Mouse (Mus musculus) thymus, postnatal 4 days (tissue): Measurements from ENCODE around the gene Rint1.
A peak's percentile ranks its signal among the peaks of the same experiment; 100 is the strongest.

ENCODE experiments used
- DNase-seq: peaks from one replicate; pipeline ENCODE4 v3.0.0; 2021

The Rint1 gene

DNA sequence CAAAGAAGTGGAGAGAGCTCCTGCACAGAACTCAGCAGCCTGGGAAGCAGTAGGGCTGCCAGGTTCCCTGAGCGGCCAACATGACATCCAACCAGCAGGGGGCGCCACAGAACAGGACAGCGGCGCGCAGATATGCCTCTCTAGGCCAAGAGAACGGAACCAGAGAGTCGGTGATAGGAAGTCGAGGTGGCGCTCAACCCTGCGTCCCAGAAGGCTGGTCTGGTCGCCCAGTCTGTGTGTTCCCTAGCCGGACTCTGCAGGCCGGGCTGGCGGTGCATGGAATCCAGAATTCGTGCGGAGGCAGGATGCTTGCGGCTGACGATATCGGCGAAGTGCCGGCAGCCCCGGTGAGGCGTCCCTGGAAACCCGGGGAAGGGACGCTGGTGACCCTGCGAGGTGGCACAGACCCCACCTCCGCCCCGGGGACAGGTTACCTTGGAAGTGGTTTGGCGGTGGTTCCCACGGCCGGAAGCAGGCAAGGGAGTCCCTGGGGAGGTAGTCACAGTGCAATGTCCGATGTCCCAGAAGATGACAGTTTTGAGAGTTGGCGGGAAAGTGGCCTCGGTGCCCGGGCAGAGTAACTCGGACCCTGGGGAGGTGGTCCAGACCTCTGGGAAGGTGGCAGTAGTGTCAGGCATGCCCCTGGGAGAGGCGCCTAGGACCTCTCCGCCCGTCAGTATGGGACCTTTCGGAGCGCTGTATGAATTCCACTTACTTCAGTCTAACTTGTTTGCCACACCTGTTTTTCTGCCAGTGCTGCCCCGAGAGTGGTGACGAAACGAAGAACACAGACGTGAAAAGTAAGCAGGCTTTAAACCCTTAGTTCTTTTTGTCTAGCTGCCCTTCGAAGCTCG, at the start of gene Rint1:
Rint1 (plus strand) TSS at position 176 of the 854 bp plus-strand sequence.
- DNase-seq = peak; percentile 99

DNA sequence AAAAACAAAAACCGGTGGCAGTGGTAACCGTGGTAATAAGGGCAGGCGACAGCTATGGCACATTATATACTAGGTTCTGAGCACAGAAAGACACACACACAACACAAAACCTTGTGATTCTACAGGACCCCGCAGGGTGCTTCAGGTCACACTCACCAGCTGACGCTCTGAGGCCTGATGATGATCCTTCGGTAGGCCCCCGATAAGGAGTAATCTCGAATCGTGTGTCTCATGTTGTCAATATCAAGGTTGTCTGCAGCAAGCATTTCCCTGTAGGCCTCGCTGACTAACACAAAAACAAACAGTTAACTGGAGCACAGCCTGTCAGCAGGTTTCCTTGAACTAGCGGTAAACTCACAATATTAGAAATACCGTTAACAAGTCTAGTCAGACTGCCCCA, 44.2 kb upstream of the Rint1 start:
- no peak for DNase-seq

DNA sequence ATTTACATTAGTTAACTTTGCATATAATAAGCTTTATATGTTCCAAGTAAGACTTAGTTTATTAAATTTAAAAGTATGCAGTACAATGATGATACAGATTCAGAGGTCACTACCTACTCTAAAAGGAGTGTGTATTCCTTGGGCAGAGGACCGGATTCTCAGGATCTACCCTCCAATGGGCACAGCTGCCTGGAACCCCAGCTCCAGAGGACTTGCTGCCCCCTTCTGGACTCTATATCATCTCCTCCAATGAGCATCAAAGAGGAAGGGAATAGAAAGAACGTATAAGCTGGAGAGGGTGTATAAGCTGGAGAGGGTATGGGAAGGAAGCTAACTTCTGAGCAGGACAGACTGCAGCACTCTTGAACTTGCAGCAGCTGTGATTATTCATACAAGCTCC, 37.6 kb upstream of the Rint1 start:
- no peak for DNase-seq

DNA sequence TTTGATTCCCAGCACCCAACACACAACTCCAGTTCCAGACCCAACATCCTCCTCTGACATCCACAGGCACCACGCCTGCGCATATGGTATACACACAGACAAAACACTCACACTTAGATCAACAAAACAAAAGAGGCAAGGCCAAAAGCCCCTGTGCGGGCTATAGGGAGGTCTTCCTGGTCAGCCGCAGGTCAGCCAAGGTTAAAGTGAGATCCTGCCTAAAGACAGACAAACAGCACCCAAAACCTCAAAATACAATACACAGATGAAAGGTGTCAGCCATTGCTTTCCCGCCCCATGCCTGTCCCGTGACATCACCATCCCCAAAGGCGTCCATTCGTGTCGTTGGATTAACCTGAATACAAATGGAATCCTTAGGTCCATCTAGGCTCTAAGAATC, 31.9 kb upstream of the Rint1 start:
- DNase-seq = no peak

DNA sequence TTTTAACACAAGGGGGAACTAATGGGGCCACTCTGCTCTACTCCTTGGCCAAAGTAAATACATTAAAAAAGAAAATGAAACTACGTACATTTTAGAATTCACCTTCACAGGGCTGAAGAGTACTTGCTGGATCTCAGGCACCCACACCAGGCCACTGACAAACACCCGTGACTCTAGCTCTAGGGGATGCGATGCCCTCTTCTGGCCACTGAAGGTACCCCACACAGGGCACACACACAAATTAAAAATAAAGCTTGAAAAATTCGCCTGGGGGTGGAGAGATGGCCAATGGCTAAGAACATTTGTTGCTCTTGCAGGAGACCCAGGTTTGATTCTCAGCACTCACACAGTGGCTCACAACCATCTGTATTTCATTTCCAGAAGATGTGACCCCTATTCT, 31.1 kb upstream of the Rint1 start:
- DNase-seq = peak; percentile 18

DNA sequence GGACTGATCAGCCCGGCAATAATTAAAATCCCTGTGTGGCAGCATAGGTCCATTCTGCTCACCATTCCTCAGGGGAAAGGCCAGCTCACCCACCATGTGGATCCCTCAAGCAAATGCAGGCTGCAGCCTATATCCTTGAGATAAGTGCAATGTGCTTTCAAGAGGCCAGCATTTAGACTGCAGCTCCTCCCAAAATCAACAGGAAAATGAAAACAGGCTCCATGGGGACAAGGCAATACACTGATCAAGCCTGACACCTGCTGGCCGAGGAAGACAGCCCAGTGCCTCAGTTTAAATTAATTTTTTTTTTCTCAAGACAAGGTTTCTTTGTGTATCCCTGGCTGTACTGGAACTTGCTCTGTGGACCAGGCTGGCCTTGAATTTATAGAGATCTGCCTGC, 28.9 kb upstream of the Rint1 start:
- DNase-seq = peak; percentile 62

DNA sequence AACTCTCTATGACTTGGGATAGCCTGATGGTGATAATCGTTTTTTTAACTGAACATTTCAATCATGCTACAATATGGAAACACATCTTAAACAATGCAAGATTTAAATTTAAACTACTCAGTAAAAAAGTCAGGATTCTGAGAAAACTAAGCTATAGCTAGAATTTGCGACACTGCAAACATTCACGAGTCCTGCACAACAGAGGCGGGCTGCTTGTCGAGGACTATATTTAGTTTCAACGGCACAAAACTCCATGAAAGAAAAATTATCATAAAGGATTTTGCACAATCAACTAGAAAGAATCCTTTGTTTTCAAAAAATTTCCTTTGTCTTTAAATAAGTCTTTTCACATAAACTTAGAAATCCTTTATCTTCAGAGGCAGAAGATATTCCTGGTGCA, 25.0 kb upstream of the Rint1 start:
- no peak for DNase-seq

DNA sequence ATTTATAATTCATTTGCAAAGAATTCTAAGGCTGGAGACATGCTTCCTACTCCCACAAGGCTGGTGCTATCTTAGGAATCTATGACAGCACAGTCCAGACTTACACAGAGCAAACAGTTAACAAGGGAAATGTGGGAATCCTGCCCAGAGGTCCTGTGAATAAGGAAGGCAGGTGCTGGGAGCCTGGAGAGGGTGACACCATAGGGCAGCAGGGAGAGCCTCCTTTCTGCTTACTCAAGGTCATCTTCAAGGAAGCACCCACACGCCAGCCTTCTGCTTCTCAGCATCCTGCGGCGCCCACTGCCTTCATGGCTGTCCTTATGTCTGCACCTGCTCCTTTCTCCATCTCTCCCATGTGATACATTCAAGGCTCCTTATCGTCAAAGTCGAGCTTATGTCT, 23.0 kb upstream of the Rint1 start:
- DNase-seq = no peak

DNA sequence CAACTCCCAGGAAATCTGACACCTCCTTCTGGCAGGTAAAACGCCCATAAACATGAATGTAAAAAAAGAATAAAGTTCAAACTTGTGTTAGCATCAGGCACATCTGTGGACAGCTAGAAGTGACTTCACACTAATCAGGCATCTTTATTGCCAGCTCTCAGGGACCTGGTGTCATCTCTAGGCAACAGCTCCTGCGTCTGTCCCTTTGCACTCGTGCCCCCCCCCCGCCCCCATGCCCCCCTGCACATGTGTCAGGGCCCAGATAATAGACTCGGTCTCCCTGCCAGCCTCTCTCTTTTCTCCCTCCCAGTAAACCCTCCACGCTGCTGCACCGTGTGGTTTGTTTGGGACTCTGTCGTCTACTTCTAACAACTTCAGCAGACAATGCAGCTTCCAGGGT, 16.4 kb upstream of the Rint1 start:
- no peak for DNase-seq

DNA sequence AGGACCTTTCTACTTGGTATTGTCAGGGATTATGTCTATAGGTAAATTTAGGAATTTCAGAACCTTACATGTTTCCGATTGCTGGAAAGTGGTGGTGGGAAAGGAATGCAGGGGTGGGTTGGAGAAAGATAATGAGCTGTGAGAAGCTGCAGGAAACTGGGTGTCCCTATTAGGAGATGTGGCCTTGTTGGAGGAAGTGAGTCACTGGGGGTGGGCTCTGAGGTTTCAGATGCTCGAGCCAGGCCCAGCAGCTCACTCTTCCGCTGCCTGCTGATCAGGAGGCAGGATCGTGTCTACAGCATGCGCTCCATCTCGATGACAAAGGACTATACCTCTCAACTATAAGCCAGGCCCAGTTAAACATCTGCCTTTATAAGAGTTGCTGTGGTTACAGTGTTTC, 13.3 kb upstream of the Rint1 start:
- DNase-seq = no peak

DNA sequence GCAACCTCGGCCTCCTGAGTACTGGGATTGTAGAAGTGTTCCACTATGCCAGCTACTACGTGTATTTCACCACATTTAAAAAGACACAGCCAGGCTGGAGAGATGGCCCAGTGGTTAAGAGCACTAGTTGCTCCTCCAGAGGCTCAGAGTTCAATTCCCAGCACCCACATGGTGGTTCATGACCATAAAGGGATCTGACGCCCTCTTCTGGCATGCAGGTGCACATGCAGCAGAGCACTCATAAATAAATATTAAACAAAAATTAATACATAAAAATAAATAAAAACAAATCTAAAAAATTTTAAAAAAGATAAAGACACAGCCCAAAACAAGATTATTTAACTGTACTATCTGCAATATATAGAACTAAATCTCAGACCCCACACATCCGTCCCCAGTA, 7.0 kb upstream of the Rint1 start:
- DNase-seq = no peak

DNA sequence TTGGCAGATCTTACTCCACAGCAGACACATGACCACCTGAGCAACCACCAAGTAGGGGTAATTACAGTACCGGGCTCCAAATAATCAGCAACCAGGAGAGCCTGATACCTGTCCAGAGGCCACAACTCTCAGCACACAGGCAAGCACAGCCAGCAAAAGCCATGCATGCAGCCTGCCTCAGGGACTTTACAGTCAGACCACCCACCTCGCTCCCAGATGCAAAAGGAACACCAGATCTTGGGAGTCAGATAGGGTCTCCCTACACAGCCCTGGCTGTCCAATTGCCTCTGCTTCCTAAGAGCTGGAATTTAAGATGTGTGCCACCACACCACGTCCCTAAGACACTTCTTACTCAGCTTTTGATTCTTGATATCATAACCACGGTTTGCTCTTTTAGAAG, 6.3 kb upstream of the Rint1 start:
- no peak for DNase-seq

DNA sequence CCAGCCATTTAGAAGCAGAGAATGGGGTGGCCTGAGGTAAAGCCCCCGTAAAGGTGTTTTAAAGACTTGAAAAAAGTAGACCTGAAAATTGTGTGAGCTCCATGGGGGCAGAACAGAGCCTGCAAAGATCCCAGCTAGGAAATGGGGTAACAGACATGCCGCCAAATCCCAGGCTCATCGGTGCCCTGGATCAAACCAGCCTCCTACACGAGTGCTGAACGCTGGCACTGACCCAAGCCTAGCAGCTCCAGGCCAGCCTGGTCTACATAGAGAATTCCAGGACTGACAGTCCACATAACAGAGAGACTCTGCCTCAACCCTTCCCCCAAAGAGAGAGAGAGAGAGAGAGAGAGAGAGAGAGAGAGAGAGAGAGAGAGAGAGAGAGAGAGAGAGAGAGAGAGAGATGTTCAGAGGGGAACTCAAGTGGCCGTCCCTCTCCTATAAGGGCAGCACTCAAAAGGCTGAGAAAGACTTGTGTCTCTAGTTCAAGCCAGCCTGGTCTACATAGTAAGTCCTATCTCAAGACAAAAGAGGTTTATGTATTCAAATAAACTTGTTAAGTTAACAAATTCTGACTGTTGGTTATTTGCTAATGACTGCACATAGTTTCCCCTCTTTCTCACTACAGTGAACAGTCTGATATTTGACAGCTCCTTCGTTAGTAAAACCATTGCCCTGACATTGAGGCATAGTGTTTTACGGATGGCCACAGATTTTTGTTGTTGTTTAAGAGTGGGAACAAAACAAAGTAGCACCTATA, 5.3 kb upstream of the Rint1 start:
- no peak for DNase-seq

DNA sequence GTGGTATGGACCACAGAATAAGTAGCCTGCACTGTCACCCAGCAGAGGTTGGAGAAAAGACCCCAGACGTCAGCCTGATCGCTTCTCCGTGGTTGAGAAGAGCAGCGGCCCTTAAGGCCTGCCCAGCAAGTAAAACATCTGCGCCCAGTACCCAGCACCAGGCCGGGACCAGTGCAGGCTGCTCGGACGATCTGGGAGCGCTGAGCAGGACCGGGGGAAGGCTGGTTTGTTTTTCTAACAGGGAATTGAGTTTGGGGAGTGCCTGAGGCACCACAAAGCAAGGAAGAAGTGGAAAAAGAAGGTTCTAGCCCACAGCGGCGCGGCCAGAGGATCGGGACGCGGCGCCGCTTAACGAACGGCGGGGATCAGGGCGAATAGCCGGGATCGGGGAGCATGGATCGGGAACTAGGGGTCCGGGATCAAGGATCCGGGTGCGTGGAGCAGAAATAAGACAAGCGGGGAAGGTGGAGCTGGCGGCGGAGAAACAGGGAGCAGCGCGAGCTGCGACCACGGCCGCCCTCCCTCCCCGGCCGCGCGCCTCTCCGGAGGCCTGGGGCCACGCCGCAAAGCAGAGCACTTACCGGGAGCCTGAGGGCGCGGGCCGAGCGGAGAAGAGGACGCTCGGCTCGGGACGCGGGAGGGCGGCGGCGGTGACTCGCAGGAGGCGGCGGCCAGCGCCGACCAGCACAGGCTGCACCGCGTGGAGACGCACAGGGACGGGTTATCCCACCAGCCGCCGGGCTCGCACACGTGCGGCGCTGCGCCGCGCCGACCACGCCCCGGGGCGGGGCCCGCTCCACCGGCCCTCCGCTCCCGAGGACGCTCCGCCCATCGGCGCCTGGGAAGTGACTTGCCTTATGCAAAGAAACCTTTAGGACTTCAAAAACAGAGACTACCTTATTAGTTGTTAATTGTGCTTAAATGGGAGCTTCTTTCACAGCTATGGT, 4.3 kb upstream of the Rint1 start, which contains the start of gene Pus7:
Pus7 (minus strand) TSS at position 781 of the 947 bp plus-strand sequence.
- DNase-seq = peak; percentile 90

DNA sequence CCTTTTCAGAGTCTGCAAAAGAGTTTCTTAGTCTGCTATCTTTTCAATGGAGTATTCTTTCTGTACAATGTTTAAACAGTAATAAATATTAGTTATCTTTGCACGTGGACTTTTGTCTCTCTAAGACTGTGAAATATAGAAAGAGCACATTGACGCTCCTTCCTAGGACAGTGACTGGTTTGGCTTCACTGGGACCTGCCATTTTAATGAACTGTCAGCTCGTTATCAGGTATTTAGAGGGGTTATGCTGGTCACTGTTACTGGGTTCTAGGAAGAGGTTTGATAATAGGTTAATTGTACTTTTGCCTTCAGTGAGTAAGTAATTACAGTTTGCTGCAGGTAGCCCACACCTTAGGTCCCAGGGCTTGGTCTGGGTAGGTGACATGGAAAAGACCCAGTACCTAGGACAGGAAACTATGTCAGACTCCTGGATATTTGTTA, 899 bp downstream of the Rint1 start:
- DNase-seq = no peak

DNA sequence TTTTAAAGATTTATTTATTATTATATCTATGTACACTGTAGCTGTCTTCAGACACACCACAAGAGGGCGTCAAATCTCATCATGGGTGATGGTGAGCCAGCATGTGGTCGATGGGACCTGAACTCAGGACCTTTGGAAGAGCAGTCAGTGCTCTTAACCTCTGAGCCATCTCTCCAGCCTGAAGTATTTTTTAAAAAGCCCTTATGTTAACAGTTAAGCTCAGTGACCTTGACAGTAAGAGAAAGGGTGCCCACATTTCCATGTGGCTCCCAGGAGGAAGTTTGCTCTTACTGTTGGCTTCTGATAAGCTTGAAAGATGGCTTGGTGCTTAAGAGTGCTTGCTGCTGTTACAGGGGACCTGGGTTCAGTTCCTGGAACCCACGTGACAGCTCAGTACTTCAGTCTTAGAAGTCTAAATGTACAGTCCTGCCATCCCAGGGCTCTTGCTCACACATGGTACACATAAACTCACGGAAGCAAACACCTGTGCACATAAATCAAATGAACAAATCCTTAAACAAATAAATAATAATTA, 1.6 kb downstream of the Rint1 start:
- no peak for DNase-seq

DNA sequence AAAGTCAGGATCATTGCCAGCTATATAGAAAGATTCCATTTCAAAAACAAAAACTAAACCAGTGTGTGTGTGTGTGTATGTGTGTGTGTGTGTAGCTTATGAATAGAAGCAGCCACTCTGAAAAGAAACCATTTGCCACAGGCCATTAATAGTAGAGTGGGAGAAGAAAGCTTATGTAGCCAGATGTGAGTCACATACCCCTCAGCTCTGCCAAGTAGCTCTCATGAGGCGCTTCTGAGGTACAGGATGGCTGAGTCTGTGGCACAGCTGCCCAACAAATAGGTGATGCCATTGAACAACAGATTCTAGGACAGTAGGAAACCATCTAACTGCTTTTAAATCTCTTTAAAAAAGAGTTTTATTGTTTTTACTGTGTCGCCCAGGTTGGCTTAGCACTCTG, 5.2 kb downstream of the Rint1 start:
- no peak for DNase-seq

DNA sequence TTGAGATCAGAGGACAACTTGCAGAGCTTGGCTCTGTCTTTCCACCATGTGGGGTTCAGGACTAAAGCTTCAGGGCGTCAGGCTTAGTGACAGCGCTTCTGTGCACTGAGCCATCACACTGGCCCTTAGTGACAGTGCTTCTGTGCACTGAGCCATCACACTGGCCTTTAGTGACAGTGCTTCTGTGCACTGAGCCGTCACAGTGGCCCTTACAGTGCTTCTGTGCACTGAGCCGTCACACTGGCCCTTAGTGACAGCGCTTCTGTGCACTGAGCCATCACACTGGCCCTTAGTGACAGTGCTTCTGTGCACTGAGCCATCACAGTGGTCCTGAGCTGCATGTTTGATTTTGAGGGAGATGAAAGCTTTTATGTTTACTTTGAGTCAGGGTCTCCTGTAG, 27.3 kb downstream of the Rint1 start:
- DNase-seq = no peak

DNA sequence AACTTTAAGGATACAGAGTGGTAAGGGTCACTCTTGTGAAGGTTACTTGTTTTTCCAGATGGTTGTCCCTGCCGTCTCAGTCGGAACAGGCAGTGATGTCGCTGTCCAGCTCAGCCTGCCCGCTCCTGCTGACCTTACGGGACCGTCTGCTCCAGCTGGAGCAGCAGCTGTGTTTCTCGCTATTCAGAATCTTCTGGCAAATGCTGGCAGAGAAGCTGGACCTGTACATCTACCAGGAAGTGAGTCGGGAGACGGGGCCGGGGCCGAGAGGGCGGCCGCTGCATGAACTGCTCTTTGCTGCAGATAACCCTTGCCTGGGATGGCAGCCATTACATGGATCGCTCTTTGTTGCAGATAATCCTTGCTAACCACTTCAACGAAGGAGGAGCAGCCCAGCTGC, 29.2 kb downstream of the Rint1 start:
- no peak for DNase-seq

DNA sequence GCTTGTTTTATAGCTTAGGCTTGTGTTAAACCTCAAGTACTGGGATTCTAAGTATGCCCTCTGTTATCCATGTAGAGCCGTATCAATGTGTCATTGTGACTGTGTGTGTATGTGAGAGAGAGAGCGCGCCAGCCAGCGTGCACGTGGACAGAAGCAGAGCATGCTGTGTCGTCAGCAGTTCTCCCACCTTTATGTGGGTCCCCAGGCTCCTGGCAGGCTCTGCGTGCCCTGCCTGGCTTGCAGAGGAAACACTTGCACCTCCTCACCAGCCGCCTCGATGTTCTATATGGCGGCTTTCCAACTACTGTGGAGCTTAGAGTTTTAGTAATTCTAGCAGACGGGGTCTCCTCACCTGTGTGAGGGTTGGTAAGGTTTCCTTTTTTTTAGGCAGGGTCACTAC, 34.8 kb downstream of the Rint1 start:
- no peak for DNase-seq

DNA sequence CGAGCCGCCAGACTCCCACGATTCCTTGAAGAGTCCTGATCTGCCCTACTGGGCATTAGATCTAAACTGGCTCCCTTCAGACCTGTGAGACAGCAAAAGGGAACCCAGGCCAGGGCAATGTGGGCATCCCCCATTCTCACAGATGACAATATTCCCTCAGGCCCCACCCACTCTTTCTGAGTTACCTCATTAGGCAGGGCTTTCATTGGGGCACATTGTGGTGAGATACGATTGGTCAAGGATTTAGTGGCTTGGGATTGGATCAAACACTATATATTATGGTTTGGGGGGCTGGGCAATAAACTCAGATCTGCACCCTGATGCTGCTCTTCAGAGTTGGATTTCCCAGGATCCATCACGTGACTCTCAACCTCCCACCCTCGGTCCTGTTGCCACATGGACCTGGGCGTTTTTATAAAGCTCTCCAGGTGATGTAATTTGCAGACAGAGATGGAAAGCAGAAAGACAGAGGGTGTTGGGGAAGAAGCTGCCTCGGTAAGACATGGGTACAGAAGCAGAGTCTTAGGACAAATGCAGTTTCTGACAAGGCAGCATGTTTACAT, 36.7 kb downstream of the Rint1 start:
- DNase-seq = no peak

DNA sequence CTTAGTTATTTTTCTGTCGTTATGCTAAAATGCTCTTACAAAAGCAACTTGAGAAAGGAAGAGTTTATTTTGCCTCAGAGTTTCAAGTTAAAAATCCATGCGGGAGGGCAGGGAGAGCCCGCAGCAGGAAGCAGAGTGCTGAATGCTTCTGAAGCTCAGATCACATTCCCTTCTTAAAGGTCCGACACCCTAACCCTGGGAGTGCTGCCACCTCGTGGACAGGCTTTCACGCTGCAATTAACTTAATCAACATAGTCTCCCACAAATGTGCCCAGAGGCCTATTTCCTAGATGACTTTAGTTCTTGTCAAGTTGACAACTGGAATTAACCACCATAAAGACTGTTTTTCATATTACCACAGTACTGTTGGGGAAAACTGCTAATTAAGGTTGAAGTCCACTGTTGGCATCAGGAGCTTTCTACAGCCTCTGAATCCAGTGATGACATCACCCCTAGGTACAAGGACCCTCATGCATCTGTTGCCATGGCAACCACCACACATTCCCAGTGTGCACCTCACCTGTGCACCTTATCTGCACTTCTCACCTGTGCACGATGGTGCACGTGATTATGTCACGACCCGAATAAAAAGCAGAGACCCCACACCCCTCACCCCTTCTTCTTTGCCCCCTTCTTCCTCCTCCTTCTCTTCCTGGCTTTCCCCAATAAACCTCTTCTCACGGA, 39.0 kb downstream of the Rint1 start:
- DNase-seq = peak; percentile 90
